Comparison of ENCODE assay signal across 21 mouse cellular contexts in the genomic region with DNA sequence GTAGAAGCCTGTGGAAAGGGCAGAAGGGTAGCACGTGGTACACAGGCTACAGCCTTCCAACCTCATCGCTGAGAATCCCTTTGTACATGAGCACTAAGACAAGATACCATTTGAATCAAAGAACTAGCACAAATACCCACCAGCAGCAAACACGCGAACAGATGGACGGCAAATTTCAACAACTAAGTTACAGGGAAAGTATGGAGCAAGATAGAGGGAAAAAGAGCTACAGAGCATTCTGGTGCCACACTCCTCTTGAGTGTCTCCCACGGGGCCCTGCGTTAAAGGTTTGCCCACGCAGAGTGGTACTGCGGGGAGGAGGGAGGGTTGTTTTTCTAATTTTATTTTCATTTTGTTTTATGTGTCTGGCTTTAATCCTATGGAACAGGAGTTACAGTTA.
"Had no signal": no experiment of that assay in that cellular context is flagged by ENCODE, and none has a peak within 500 bp of the region (broad histone marks: within the 10 kb centered on the region; RNA-seq: fewer than 3 reads in every experiment).

No protein-coding gene starts in this region.

- H3K4me3 ChIP-seq: limb, embryonic 12.5 days; limb, embryonic 15.5 days; midbrain, embryonic 12.5 days; midbrain, embryonic 15.5 days; neural tube, embryonic 12.5 days; neural tube, embryonic 15.5 days; stomach, embryonic 15.5 days had no signal

- H3K27me3 ChIP-seq: limb, embryonic 12.5 days; limb, embryonic 15.5 days; midbrain, embryonic 12.5 days; midbrain, embryonic 15.5 days; neural tube, embryonic 12.5 days; neural tube, embryonic 15.5 days; stomach, embryonic 15.5 days had no signal

- DNase-seq: kidney, adult 2 months; kidney, postnatal 25 days; left cerebral cortex, postnatal 4 days; liver, postnatal 0 days; lung, embryonic 14.5 days; retina, postnatal 1 day; right cerebral cortex, postnatal 4 days; thymus, adult 18-20 months; thymus, postnatal 36 days had no signal

- H3K36me3 ChIP-seq: limb, embryonic 12.5 days; limb, embryonic 15.5 days; midbrain, embryonic 12.5 days; midbrain, embryonic 15.5 days; neural tube, embryonic 12.5 days; neural tube, embryonic 15.5 days; stomach, embryonic 15.5 days had no signal

- H3K4me2 ChIP-seq: limb, embryonic 12.5 days; limb, embryonic 15.5 days; liver, embryonic 11.5 days; lung, embryonic 14.5 days; midbrain, embryonic 12.5 days; midbrain, embryonic 15.5 days; neural tube, embryonic 12.5 days; neural tube, embryonic 15.5 days; stomach, embryonic 15.5 days had no signal

- H3K27ac ChIP-seq: kidney, postnatal 0 days; limb, embryonic 12.5 days; limb, embryonic 15.5 days; liver, embryonic 14.5 days; macrophage; midbrain, embryonic 12.5 days; midbrain, embryonic 15.5 days; neural tube, embryonic 12.5 days; neural tube, embryonic 15.5 days; stomach, embryonic 15.5 days had no signal

- H3K4me1 ChIP-seq: limb, embryonic 15.5 days; midbrain, embryonic 12.5 days; midbrain, embryonic 15.5 days; neural tube, embryonic 12.5 days; stomach, embryonic 15.5 days had no signal

- ATAC-seq: liver, postnatal 0 days; lung, postnatal 0 days; midbrain, embryonic 15.5 days had no signal

- H3K9ac ChIP-seq: limb, embryonic 12.5 days; limb, embryonic 15.5 days; liver, embryonic 14.5 days; liver, postnatal 0 days; lung, embryonic 14.5 days; midbrain, embryonic 12.5 days; midbrain, embryonic 15.5 days; neural tube, embryonic 12.5 days; neural tube, embryonic 15.5 days; stomach, embryonic 15.5 days had no signal

- H3K9me3 ChIP-seq: limb, embryonic 12.5 days; limb, embryonic 15.5 days; midbrain, embryonic 12.5 days; midbrain, embryonic 15.5 days; neural tube, embryonic 12.5 days; neural tube, embryonic 15.5 days; stomach, embryonic 15.5 days had no signal
